Mouse (Mus musculus) right cerebral cortex, postnatal 4 days (tissue): ENCODE data around the gene Cdc42bpa.

Source experiments
- DNase-seq: peaks from one replicate; pipeline ENCODE4 v3.0.0-alpha.2; 2022

Cdc42bpa gene

DNA sequence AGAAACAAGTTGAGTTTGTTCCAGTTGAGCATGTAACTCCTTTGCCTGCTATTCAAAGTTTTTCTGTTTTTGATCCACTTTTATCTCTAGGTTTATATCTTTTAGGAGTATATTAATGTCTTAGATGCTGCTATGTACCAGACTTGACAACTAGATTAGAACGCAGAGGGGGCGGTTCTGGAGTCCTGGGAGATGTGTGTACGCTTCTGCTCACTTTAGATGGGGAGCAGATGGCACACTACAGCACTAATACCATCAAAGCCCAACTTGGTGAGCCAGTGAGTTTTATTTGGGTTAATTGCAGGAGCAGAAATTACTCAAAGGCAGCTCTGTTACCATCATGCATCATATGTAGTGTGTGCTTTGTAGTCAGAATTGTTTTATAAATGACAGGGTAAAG is 77.2 kb downstream of the Cdc42bpa start:
- no peak for DNase-seq

GRCm38 (mm10) chr1:180044160-180044559 is 83.9 kb downstream of the Cdc42bpa start:
- DNase-seq: no peak

DNA sequence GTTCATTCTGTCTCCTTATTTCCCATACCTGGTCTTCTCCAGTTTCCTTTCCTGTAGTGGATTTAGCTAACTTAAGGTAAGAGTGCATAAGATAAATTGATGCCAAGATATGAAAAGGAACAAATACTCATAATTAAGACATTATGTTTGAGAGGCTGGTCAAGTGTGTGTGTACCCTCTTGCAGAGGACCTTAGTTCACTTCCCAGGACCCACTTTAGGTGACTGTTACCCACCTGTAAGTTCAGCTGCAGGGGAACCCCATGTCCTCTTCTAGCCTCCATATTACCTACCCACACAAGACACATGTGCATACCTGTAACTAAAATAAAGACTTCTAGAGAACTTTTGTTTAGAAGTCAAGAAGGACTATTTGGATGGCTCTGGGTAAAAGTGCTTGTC is 84.9 kb downstream of the Cdc42bpa start:
- no peak for DNase-seq

- DNase-seq: no peak
Observed at GRCm38 (mm10) chr1:180089176-180089575, 128.9 kb downstream of the Cdc42bpa start.

DNA sequence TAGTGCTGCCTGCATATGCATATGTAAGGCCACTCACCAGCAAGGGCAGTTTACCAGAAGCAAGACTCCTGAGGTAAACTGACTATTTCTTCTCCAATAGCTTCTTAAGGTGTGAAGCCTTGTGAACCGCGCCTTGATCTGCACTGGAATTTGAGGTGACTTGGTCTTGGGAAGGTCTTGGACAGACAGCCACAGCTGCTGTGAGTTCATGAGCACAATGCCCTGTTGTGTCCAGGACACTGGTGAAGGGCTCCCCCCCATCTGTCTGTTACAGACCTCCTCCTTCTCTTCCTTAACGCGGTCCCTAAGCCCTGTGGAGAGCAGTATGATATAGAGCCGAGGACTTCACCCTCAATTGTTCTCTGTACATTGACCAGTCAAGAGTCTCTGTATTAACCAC is 138.2 kb downstream of the Cdc42bpa start:
- no peak for DNase-seq

GRCm38 (mm10) chr1:180104567-180104966 is 144.3 kb downstream of the Cdc42bpa start:
- no peak for DNase-seq

- no peak for DNase-seq
Observed at GRCm38 (mm10) chr1:180109050-180109449, 148.8 kb downstream of the Cdc42bpa start.

GRCm38 (mm10) chr1:180116525-180116924 is 156.3 kb downstream of the Cdc42bpa start:
- DNase-seq: peak; percentile 18

DNA sequence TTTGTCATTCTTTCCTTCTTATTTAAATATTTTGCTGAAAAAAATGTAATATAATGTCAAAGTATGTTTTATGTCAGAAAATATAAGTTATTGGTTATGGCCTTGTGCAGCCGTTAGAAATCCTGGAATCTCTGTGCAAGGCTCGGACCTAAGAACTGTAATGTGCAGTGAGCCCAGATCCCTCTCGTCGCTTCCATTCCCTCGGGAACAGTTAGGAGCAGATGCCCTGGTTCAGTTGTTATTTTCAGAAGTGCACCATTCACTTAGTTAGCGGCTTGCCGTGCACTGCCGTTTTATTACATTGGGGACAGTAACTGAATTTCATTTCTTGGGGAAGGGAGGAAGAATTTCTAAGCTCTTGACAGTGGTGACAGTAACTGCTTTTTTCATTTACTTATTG is 158.0 kb downstream of the Cdc42bpa start:
- no peak for DNase-seq

GRCm38 (mm10) chr1:180128077-180128792 is 168.0 kb downstream of the Cdc42bpa start:
- no peak for DNase-seq

DNA sequence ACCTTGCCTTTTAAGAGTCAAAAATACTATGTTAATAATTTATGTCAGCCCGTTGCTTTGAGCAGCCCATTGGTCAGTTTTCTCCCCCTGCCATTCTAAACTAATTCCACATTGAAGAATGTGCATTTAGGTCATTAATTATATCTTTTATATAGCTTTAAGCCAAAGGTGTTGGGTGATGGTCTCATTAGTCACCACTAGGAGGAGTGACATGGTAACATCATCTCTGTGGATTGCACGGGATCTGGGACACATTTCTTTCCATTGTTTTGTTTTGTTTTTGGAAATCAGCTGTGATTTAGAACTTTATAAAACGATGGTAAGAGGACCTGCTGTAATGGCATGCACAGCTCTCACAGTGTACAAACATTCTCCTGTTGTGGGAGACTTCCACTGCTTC is 171.1 kb downstream of the Cdc42bpa start:
- no peak for DNase-seq

- DNase-seq: no peak
Observed at GRCm38 (mm10) chr1:180132187-180132586, 171.9 kb downstream of the Cdc42bpa start.

- no peak for DNase-seq
Observed at GRCm38 (mm10) chr1:180139158-180139557, 178.9 kb downstream of the Cdc42bpa start.

DNA sequence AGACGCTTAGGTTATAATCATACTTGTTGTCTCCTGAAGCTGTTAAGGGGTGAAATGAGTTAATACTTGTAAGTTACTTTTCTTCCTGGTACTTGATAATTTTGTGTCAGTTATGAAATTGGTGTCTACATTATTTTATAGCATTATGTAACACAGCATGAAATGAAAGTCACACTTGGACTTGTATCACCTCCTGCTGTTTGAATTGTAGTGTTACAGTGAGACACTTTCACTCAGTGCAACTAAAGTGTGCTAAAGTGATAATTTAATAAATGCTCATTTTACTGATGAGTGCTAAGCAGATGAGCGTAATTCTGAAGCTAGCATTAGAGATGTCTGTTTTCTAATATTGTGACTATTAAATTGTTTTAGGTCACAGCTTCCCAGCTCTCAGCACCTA is 180.7 kb downstream of the Cdc42bpa start:
- no peak for DNase-seq

- DNase-seq: no peak
Observed at GRCm38 (mm10) chr1:180148036-180148435, 187.8 kb downstream of the Cdc42bpa start.

DNA sequence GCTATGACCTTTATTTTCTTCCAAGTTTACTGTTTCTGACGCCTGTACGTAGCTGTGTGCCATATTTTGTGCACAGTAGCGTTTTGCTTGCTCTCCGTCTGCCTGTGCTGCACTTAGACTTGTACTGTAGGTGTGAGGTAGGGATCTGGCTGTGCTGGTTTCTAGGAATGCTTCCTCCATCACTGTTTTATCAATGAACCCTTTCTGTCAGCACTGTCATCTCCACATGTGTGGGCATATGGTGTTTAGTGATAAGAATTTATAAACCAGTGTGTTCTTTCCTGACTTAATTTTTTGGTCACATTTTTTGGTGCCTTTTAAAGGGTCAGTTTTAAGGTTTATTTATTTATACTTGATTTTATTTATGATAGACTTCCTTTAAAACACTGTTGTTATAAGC is 188.3 kb downstream of the Cdc42bpa start:
- no peak for DNase-seq

DNA sequence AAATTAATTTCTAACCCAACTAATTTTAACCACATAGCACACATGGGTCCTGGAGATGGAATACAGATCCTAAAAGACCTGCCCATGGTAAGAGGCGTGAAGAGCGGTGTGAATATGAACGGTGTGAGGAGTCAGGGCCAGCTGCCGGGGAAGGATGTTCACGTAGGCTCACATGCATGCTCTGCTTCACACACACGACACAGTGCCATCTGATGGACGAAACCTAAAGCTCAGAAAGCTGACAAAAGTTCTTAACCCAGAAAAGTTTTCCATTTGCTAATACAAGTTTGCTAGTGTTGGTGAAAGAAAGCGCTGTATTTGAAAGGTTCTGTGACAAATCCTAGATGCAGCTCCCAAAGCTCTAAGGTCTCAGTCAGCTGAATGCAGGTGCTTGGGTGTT is 190.9 kb downstream of the Cdc42bpa start:
- no peak for DNase-seq

DNA sequence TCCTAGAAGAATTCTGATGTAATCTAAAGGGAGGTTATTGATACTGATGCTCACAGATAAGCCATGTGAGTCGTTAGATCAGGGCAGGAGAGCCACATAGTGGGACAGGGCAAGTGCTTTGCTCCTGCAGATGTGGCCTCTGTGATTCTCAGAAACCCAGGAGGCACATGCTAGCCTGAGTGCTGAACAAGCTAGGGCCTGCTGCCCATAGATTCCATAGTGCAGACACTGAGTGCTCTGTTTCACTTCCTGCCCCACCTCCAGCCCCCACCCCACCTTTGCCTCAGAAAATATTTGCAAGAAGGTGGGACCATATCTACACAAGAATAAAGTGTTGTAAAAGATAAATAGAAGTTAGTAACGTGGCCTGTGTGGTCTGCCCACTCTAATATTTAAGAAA is 198.4 kb downstream of the Cdc42bpa start:
- DNase-seq: no peak

DNA sequence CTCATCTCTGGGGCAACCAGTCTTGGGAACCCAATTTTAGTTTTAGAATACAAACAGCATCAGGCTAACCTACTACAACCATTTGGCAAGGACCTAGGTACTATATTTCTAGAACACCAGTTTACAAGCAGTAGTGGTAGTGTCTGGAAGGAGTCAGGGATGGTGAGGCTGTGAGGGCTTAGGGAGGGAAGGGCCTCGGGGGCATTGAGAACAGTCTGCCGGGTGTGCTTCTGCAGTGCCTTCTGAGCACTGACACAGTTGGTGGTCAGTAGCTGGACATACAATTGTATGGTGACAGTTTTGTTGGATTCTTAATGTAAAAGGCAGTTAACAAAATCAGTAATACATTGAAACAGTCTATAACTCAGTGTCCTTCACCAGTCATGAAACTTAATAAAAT is 200.3 kb downstream of the Cdc42bpa start:
- no peak for DNase-seq

DNA sequence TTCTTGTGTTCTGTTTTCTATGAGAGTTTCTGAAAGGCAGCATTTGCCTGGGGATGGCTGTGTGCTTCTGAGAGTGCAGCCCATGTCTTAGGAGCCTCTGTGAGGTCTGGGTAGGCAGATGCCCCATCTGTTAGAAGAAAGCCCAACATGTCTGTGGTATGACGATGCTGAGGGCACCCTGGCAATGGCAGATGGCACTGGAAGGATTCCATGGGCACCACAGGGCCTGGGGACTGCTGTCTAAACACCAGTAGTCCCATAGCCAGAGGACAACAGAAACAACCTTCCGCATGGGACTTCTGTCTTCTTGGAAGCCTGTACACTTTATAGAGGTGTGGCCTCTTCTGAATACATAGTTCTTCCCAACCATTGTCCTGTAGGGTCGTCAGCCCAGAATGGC is 200.9 kb downstream of the Cdc42bpa start:
- no peak for DNase-seq

GRCm38 (mm10) chr1:180161566-180162355 is 201.5 kb downstream of the Cdc42bpa start:
- DNase-seq: no peak

DNA sequence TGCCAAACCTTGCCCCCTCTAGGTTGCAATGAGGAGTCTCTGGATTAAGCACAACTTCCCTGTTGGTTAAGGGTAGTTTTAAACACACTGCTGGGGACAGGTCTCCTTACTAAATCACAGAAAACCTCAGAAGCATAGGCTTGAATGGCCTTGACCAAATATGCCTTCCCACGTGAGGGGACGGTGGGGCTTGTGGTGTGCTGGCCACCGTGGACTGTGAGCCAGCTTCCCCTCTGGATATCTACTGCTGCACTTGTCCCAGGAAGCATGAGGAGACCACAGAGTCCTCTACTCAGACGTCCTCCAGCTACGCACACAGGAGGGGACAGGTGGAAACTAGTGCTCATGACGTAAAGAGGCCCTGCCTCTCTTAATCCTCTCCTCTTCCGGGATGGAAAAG is 202.7 kb downstream of the Cdc42bpa start:
- no peak for DNase-seq

GRCm38 (mm10) chr1:180166533-180166932 is 206.3 kb downstream of the Cdc42bpa start:
- no peak for DNase-seq

DNA sequence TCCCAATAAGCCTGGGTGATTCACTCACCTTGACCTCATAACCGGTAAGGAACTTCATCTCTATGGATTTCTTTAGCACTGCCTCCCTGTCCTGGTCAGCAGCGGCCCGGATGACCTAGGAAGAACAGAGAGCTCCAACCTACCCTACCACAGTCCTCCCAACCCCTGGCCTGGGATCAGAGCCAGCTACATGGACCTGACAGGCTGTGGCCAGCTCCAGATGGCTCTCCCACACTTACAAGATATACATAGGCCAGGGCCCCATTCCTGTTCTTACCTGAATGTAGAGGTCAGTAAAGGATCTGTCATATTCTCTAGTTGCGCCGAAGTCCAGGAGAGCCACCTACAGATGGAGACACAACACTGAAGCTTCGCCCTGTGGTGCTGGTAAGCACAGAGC is 208.0 kb downstream of the Cdc42bpa start:
- DNase-seq: no peak

- DNase-seq: no peak
Observed at GRCm38 (mm10) chr1:180169161-180169560, 208.9 kb downstream of the Cdc42bpa start.
